Mouse (Mus musculus): Measurements from ENCODE around the gene Twsg1. TPM values are rescaled to one million over a fixed set of nuclear protein-coding genes. Genes with fewer than 3 reads are reported as not detected.

The Twsg1 gene
- polyA plus RNA-seq, 1 experiment from 2014 or later, result 92.9 TPM

- Histone ChIP-seq H3K4me2 (no peak overlapping the region), H3K36me3 (no peaks in the 10 kb centered on the region; the same call in 1 of the 2 replicates), H3K4me3 (no peak overlapping the region), H3K27me3 (no peaks in the 10 kb centered on the region), H3K4me1 (replicated peaks) (peaks cover 16% of the 10 kb centered on the region), H3K9me3 (replicated peaks) (no peaks in the 10 kb centered on the region), H3K27ac (no peak overlapping the region), H3K9ac (no peak overlapping the region)
- no peak for ATAC-seq (replicated peaks; ENCODE audit: insufficient number of reproducible peaks, insufficient read depth, low FRiP score, low read depth)
These were observed 42.8 kb downstream of the Twsg1 start for GRCm38 (mm10) chr17:65908270-65908669.

GRCm38 (mm10) chr17:65906895-65907401 lies 44.1 kb downstream of the Twsg1 start:
- Histone ChIP-seq H3K27ac (peak overlapping the region; percentile 67), H3K9me3 (replicated peaks) (no peaks in the 10 kb centered on the region), H3K4me3 (peak overlapping the region; percentile 1; the same call in 1 of the 2 replicates), H3K9ac (no peak overlapping the region), H3K27me3 (no peaks in the 10 kb centered on the region), H3K4me1 (replicated peaks) (peaks cover 16% of the 10 kb centered on the region), H3K4me2 (peak overlapping the region; percentile 37), H3K36me3 (no peaks in the 10 kb centered on the region; the same call in 1 of the 2 replicates)
- WGBS, result 30% methylated on average over 11 of the region's 11 CpGs
- peak; percentile 75 for ATAC-seq (replicated peaks; ENCODE audit: insufficient number of reproducible peaks, insufficient read depth, low FRiP score, low read depth)

- whole genome bisulfite sequencing, result 34% methylated on average over 11 of the region's 12 CpGs
These were observed 44.6 kb downstream of the Twsg1 start for GRCm38 (mm10) chr17:65906313-65906894.

GRCm38 (mm10) chr17:65905241-65905640 lies 45.8 kb downstream of the Twsg1 start:
- H3K27me3 ChIP-seq, result no peaks in the 10 kb centered on the region
- no peak overlapping the region for H3K9ac ChIP-seq
- 68% methylated on average over 14 of the region's 14 CpGs for WGBS
- H3K4me3 ChIP-seq, result no peak overlapping the region
- H3K4me2 ChIP-seq, result no peak overlapping the region
- H3K9me3 ChIP-seq (replicated peaks), result no peaks in the 10 kb centered on the region
- no peak overlapping the region for H3K27ac ChIP-seq
- H3K36me3 ChIP-seq, result no peaks in the 10 kb centered on the region; the same call in 1 of the 2 replicates
- ATAC-seq (replicated peaks; ENCODE audit: insufficient number of reproducible peaks, insufficient read depth, low FRiP score, low read depth), result no peak
- H3K4me1 ChIP-seq (replicated peaks), result peaks cover 16% of the 10 kb centered on the region

More at GRCm38 (mm10) chr17:65906313-65906894, 44.6 kb downstream of the Twsg1 start:
- peak overlapping the region; percentile 67 for H3K27ac ChIP-seq
- no peaks in the 10 kb centered on the region for H3K27me3 ChIP-seq
- H3K4me1 ChIP-seq (replicated peaks), result peaks cover 16% of the 10 kb centered on the region
- no peaks in the 10 kb centered on the region for H3K9me3 ChIP-seq (replicated peaks)
- peak overlapping the region; percentile 37 for H3K4me2 ChIP-seq
- 0 out of 2 replicates have a peak overlapping the region, but pooled peaks have one; percentile 1 for H3K4me3 ChIP-seq
- ATAC-seq (replicated peaks; ENCODE audit: insufficient number of reproducible peaks, insufficient read depth, low FRiP score, low read depth), result 0 out of 2 replicates have a peak, but pooled peaks have one; percentile 2
- H3K9ac ChIP-seq, result no peak overlapping the region
- no peaks in the 10 kb centered on the region; the same call in 1 of the 2 replicates for H3K36me3 ChIP-seq

- WGBS, result 92% methylated on average over 8 of the region's 8 CpGs
These were observed 47.2 kb downstream of the Twsg1 start for GRCm38 (mm10) chr17:65903826-65904225.

GRCm38 (mm10) chr17:65903011-65903410 lies 48.0 kb downstream of the Twsg1 start:
- H3K4me1 ChIP-seq (replicated peaks), result peaks cover 16% of the 10 kb centered on the region
- 98% methylated on average over 1 of the region's 1 CpGs for WGBS
- no peaks in the 10 kb centered on the region for H3K27me3 ChIP-seq
- no peaks in the 10 kb centered on the region; the same call in 1 of the 2 replicates for H3K36me3 ChIP-seq
- no peaks in the 10 kb centered on the region for H3K9me3 ChIP-seq (replicated peaks)
- ATAC-seq (replicated peaks; ENCODE audit: insufficient number of reproducible peaks, insufficient read depth, low FRiP score, low read depth), result no peak
- no peak overlapping the region for H3K27ac ChIP-seq
- H3K4me2 ChIP-seq, result no peak overlapping the region
- no peak overlapping the region for H3K4me3 ChIP-seq
- H3K9ac ChIP-seq, result no peak overlapping the region

More at GRCm38 (mm10) chr17:65903826-65904225, 47.2 kb downstream of the Twsg1 start:
- Histone ChIP-seq H3K9me3 (replicated peaks) (no peaks in the 10 kb centered on the region), H3K36me3 (no peaks in the 10 kb centered on the region; the same call in 1 of the 2 replicates), H3K27ac (no peak overlapping the region), H3K4me1 (replicated peaks) (peaks cover 16% of the 10 kb centered on the region), H3K27me3 (no peaks in the 10 kb centered on the region), H3K4me2 (no peak overlapping the region), H3K4me3 (no peak overlapping the region), H3K9ac (no peak overlapping the region)
- no peak for ATAC-seq (replicated peaks; ENCODE audit: insufficient number of reproducible peaks, insufficient read depth, low FRiP score, low read depth)

GRCm38 (mm10) chr17:65902281-65902680 lies 48.7 kb downstream of the Twsg1 start:
- ATAC-seq (replicated peaks; ENCODE audit: insufficient number of reproducible peaks, insufficient read depth, low FRiP score, low read depth), result no peak
- no peak overlapping the region for H3K9ac ChIP-seq
- no peaks in the 10 kb centered on the region; the same call in 1 of the 2 replicates for H3K36me3 ChIP-seq
- no peak overlapping the region for H3K4me2 ChIP-seq
- no peak overlapping the region for H3K4me3 ChIP-seq
- peaks cover 11% of the 10 kb centered on the region for H3K4me1 ChIP-seq (replicated peaks)
- no peak overlapping the region for H3K27ac ChIP-seq
- no peaks in the 10 kb centered on the region for H3K27me3 ChIP-seq
- 76% methylated on average over 6 of the region's 6 CpGs for WGBS
- no peaks in the 10 kb centered on the region for H3K9me3 ChIP-seq (replicated peaks)

- no peak overlapping the region for H3K9ac ChIP-seq
- 66% methylated on average over 3 of the region's 3 CpGs for WGBS
- no peak overlapping the region for H3K4me2 ChIP-seq
- H3K27me3 ChIP-seq, result no peaks in the 10 kb centered on the region
- H3K36me3 ChIP-seq, result no peaks in the 10 kb centered on the region
- no peak overlapping the region for H3K4me3 ChIP-seq
- no peak overlapping the region for H3K27ac ChIP-seq
- no peak for ATAC-seq (replicated peaks; ENCODE audit: insufficient number of reproducible peaks, insufficient read depth, low FRiP score, low read depth)
- no peaks in the 10 kb centered on the region for H3K4me1 ChIP-seq (replicated peaks)
- no peaks in the 10 kb centered on the region for H3K9me3 ChIP-seq (replicated peaks)
These were observed 55.0 kb downstream of the Twsg1 start for GRCm38 (mm10) chr17:65896016-65896415.

- Histone ChIP-seq H3K36me3 (no peaks in the 10 kb centered on the region), H3K4me3 (no peak overlapping the region), H3K4me2 (no peak overlapping the region), H3K4me1 (replicated peaks) (peaks cover 9% of the 10 kb centered on the region; the same call in 1 of the 2 replicates), H3K27ac (no peak overlapping the region), H3K27me3 (no peaks in the 10 kb centered on the region), H3K9me3 (replicated peaks) (no peaks in the 10 kb centered on the region), H3K9ac (no peak overlapping the region)
- WGBS, result 78% methylated on average over 5 of the region's 5 CpGs
- no peak for ATAC-seq (replicated peaks; ENCODE audit: insufficient number of reproducible peaks, insufficient read depth, low FRiP score, low read depth)
These were observed 61.5 kb downstream of the Twsg1 start for GRCm38 (mm10) chr17:65889476-65889875.

GRCm38 (mm10) chr17:65886571-65886970 lies 64.5 kb downstream of the Twsg1 start:
- peak overlapping the region; percentile 89 for H3K4me3 ChIP-seq
- H3K36me3 ChIP-seq, result no peaks in the 10 kb centered on the region
- ATAC-seq (replicated peaks; ENCODE audit: insufficient number of reproducible peaks, insufficient read depth, low FRiP score, low read depth), result no peak
- H3K27ac ChIP-seq, result peak overlapping the region; percentile 98
- H3K9ac ChIP-seq, result no peak overlapping the region
- H3K27me3 ChIP-seq, result no peaks in the 10 kb centered on the region
- H3K4me1 ChIP-seq (replicated peaks), result peaks cover 25% of the 10 kb centered on the region
- H3K9me3 ChIP-seq (replicated peaks), result no peaks in the 10 kb centered on the region
- 47% methylated on average over 9 of the region's 9 CpGs for WGBS
- peak overlapping the region; percentile 93 for H3K4me2 ChIP-seq

- no peak for ATAC-seq (replicated peaks; ENCODE audit: insufficient number of reproducible peaks, insufficient read depth, low FRiP score, low read depth)
- peaks cover 30% of the 10 kb centered on the region for H3K4me1 ChIP-seq (replicated peaks)
- peak within 1 kb of the TSS; percentile 93 for H3K4me2 ChIP-seq
- H3K4me3 ChIP-seq, result peak within 1 kb of the TSS; percentile 89
- peak within 1 kb of the TSS; percentile 98 for H3K27ac ChIP-seq
- H3K9ac ChIP-seq, result peak within 1 kb of the TSS; percentile 82
- no peaks in the 10 kb centered on the region for H3K36me3 ChIP-seq
- WGBS, result 8% methylated on average over 14 of the region's 14 CpGs
- H3K27me3 ChIP-seq, result no peaks in the 10 kb centered on the region
- H3K9me3 ChIP-seq (replicated peaks), result no peaks in the 10 kb centered on the region
These were observed 65.1 kb downstream of the Twsg1 start, which contains the start of gene Ralbp1 for GRCm38 (mm10) chr17:65885697-65886529. Gene Ralbp1 (minus strand): TSS chr17:65885798.

Measured in heart, embryonic 15.5 days (tissue).